Mouse (Mus musculus): ENCODE data around the gene Ttc39b.

DNA sequence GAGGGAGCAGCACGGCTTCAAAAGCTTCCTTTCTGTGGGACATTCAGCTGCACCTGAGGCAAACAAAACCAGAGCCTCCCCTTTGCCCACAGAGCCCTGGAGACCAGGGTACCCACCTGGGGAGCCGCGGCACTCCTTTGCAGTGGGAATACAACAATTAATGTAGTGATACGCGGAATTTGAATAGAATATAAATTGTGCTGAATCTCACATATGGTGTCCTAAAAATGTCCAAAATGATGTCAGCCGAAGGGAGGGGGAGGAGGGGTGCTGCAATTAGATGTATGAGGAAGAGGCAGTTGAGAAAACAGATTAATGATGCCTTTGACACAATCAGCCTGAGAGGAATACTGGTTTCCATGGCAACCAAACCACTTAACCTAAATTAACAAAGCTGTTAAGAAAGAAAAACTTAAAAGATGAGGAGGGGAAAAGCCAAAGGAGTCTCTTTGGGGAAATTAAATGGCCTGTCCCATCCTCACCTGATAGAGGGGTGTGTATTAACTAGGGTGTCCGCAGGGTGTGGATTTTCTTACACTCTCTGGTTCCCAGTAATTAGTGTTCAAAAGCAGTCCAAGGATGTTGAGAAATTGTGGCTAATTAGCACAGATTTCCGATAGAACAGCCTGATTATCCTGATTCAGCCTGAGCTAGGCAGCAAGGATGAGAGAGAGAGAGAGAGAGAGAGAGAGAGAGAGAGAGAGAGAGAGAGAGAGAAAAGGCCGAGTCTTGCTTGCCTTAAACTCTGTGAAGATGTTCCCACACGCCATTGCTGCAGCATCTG is 117.1 kb downstream of the Ttc39b start:
- no peak for TF ChIP-seq CTCF (IDR thresholded peaks at IDR 0.05; ENCODE audit: extremely low read depth, insufficient read length, insufficient replicate concordance, low read depth, low read length)
- no peak for TF ChIP-seq POLR2A (IDR thresholded peaks at IDR 0.05; ENCODE audit: low read depth, low read length)

Measured in small intestine, adult 2 months (tissue).